Mouse (Mus musculus): ENCODE results near the gene Arap2. TPM values are rescaled to one million over a fixed set of nuclear protein-coding genes. Genes with fewer than 3 reads are reported as not detected.

The Arap2 gene
- total RNA-seq, 2 experiments from 2014 or later = 64.7 to 73.6 TPM

DNA sequence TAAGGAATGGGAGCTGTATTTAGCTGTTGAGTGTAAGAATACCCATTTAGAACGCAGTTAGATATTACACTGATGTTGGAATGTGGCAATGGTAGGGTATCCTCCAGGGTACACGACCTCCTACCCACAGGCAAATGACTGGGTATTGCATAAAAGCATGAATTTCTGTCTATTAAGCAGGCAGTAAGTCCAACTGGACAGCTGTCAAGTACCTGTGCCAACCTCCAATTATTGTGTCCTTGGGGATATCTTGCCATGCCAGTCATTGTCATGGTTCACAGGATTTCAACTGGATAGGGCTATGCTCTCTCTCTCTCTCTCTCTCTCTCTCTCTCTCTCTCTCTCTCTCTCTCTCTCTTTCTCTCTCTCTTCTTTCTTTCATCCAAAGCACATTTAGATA is 40.4 kb downstream of the Arap2 start:
- no peak overlapping the region for H3K27ac ChIP-seq
- H3K4me3 ChIP-seq = no peak overlapping the region
- DNase-seq (ENCODE audit: extremely low spot score in 1 of 2, low spot score in 2 of 2) = no peak
- no peak for TF ChIP-seq CTCF (IDR thresholded peaks at IDR 0.05)
- intact Hi-C loops (cut with DNase I) = no loop called here

DNA sequence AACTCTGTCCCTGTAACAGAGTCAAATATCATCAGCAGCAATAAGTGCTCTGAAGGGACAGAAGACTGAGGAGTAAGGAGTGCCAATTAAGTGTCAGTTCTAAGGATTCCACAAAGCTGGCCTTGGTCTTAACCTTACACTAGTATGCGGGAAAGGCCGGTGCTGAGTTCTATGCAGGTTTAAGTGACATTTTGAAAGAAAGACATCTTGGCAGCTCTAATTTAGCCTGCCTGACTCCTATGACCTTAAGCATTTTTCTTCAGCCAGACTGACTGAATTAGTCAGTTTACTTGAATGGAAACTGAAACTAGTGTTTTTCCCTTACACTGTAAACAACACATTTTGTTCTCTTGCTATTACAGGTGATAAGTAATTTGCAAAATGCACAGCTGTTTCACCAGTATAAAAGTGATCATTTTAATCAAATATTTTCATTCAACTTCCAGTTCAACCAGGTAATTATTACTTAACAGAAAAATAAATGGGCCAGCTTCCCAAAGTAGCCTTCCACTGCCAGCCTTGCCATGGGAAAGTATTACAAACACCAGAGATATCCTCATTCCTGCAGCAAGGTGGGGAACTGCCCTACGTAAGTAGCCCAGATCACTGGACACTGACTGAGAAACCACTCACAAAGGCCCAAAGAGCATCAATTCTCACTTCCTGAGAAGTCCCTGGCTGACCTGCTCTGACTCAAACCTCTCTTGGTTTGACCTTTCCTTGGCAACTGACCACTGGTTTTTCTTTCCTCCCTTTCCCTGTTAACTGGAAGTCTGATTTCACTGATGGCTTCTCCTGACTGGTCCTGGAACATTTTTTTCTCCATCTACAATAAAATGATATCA is 42.5 kb downstream of the Arap2 start:
- H3K4me3 ChIP-seq = no peak overlapping the region
- intact Hi-C loops (cut with DNase I) = no loop called here
- DNase-seq (ENCODE audit: extremely low spot score in 1 of 2, low spot score in 2 of 2) = no peak
- no peak overlapping the region for H3K27ac ChIP-seq
- TF ChIP-seq CTCF (IDR thresholded peaks at IDR 0.05) = no peak

DNA sequence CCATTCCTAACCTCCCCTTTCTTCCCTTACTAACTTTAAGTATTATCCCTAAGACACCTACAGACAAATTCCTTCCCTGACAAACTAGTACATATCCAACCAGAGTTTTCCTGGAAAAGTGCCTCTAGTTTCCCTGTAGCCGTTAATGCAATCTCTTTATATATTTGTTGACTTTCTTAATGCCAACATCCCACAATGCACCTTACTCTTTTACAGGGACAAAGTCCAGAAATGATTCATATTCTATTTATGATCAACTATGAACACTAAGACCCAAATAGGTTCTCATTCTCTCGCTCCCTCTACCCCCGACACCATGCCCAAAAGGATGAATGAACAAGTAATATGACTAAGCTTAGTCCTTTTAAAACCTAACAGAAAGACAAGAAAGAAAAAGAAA is 49.5 kb downstream of the Arap2 start:
- TF ChIP-seq CTCF (IDR thresholded peaks at IDR 0.05) = no peak
- DNase-seq (ENCODE audit: extremely low spot score in 1 of 2, low spot score in 2 of 2) = no peak
- Histone ChIP-seq H3K4me3 (no peak overlapping the region), H3K27ac (no peak overlapping the region)
- intact Hi-C loops (cut with DNase I) = no loop called here

DNA sequence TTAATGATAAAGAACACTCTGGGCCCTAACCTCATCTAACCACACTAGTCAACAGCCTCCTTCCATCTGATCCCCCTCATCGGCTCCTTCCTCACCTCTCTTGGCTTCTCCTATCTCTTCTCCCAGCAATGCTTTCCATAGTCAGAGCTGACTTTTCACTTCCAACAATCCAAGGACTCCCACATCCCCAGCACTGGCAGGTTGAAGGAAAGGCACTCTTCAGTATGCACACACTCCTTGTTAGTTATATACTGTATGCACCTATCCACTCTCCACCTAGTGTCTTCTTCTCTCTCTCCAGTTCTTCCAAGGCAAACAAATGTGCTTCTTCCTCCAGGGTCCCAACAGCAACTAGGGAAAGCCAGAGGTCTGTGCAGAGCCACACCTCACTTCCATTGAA is 50.0 kb downstream of the Arap2 start:
- no peak overlapping the region for H3K27ac ChIP-seq
- intact Hi-C loops (cut with DNase I) = no loop called here
- TF ChIP-seq CTCF (IDR thresholded peaks at IDR 0.05) = no peak
- no peak for DNase-seq (ENCODE audit: extremely low spot score in 1 of 2, low spot score in 2 of 2)
- no peak overlapping the region for H3K4me3 ChIP-seq

DNA sequence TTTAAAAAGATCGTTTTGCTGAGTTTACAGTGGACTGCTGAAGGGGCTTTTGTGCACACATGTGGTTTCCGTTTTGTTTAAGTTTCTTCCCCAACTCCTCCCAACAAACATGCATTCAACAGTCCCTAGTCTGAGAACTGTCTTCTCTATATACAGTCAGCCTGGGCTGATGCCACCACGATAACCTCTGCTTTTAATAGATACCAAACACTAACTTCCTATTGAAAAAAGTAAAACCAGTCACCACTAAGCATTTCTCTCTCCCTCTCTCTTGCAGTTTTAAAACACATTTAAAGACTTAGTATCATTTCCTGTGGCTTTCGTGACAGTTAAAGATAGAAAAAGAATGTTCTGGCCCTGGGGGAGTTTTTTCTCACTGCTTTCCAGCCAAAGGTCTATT is 50.5 kb downstream of the Arap2 start:
- no peak for DNase-seq (ENCODE audit: extremely low spot score in 1 of 2, low spot score in 2 of 2)
- intact Hi-C loops (cut with DNase I) = no loop called here
- Histone ChIP-seq H3K4me3 (no peak overlapping the region), H3K27ac (no peak overlapping the region)
- TF ChIP-seq CTCF (IDR thresholded peaks at IDR 0.05) = no peak

DNA sequence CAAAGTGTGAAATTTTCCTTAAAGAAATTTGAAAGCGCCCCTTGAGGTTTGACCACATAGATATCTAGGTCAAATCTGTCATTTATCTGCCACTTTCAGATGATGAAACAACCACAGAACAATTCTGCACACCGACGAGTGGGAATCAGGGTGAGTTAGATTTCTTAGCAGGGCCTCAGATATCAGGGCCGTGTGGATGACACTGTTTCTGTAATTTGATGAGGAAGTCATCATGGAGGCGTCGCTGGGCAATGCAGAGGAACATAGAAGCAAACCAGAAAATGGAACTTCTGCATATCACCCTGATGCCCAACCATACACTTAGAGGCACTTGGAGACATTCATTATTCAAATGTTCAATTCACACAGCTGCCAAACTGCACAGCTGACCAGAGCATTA is 55.0 kb downstream of the Arap2 start:
- no peak for TF ChIP-seq CTCF (IDR thresholded peaks at IDR 0.05)
- intact Hi-C loops (cut with DNase I) = no loop called here
- Histone ChIP-seq H3K4me3 (no peak overlapping the region), H3K27ac (no peak overlapping the region)
- DNase-seq (ENCODE audit: extremely low spot score in 1 of 2, low spot score in 2 of 2) = no peak

DNA sequence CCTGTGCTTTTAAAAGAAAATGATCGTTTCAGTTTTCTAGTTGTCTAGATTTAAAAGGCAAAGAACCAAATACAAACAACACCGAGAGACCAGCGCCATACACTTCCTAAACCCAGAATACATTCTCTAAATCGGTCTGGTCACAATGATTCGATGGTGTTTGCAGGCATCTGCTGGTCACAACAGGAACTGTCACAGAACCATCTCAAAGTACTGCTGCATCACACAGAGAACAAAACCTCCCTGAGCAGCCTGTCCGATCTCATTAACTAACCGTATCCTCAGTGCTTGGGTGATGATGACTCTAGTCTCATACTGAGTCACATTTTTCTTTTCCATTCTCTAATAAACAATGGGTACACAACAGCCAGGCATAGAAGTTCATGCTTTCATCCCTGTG is 59.1 kb downstream of the Arap2 start:
- Histone ChIP-seq H3K4me3 (no peak overlapping the region), H3K27ac (no peak overlapping the region; the same call in 1 of the 2 replicates)
- peak; percentile 46 to 48 for DNase-seq (ENCODE audit: extremely low spot score in 1 of 2, low spot score in 2 of 2)
- TF ChIP-seq CTCF (IDR thresholded peaks at IDR 0.05) = peak; percentile 73
- intact Hi-C loops (cut with DNase I) = loop anchor here (5.0 kb wide), 1 partner anchor 225 kb away; no protein-coding TSS in a partner anchor

DNA sequence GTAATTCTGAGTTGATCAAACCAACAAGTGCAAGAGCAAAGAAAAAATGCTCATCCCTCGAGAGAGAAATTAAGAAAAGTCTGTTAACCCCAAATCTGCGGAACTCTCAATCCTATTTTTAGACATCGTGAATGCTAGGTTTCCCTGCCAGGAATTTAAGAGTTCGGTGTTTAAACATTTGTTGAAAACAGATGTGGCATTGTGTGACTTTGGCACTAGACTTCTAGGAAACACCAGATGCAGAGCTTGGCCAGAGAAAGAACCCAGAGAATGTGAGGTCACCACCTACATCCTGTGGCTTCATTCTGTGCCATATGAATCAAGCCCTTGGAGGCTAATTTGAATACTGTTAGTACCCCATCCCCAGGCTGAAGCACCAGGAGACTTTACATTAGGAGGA is 76.0 kb downstream of the Arap2 start:
- no peak for DNase-seq (ENCODE audit: extremely low spot score in 1 of 2, low spot score in 2 of 2)
- intact Hi-C loops (cut with DNase I) = no loop called here

DNA sequence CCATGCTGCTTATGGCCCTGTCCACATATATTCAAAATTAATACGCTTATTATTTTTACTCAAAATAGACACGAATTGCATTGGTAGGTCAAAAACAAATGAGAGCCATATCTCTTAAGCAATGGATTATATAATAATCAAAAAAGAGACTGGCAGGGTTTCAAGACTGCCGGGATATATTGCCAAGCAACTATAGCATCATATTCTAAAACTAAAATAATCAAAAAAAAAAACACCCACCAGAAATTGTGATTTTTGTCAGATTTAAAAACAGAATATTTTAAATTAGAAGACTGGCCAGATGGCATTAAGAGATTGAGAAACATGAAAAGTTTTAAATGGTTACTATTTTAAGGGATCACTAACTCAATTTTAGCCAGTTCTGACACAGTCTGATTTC is 82.2 kb downstream of the Arap2 start:
- intact Hi-C loops (cut with DNase I) = no loop called here
- no peak for DNase-seq (ENCODE audit: extremely low spot score in 1 of 2, low spot score in 2 of 2)
- no peak for TF ChIP-seq CTCF (IDR thresholded peaks at IDR 0.05)
- Histone ChIP-seq H3K27ac (peak overlapping the region; percentile 8), H3K4me3 (no peak overlapping the region)

More for the DNA sequence above, 76.0 kb downstream of the Arap2 start:
- no peak for TF ChIP-seq CTCF (IDR thresholded peaks at IDR 0.05)
- Histone ChIP-seq H3K4me3 (no peak overlapping the region), H3K27ac (peak overlapping the region; percentile 40; the same call in 1 of the 2 replicates)

DNA sequence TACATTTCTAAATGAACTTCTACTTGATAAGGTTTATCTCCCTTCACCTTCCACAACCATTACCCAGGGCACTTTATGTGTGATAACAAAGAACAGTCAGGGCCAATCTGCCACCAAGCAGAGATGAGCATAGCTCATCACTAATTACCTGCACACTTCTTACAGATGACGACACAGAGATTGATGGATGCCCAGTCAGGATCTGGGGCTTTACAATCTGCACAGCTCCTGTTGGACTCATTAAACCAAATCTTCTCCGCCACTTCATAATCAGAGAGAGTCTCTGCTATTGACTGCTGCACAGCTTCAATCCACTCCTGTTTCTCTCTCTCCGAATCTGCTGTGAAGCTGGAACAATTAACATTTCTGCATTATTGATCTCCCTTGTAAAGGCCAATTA is 82.8 kb downstream of the Arap2 start:
- no peak overlapping the region for H3K4me3 ChIP-seq
- intact Hi-C loops (cut with DNase I) = no loop called here
- DNase-seq (ENCODE audit: extremely low spot score in 1 of 2, low spot score in 2 of 2) = no peak
- H3K27ac ChIP-seq = peak overlapping the region; percentile 8
- TF ChIP-seq CTCF (IDR thresholded peaks at IDR 0.05) = no peak

DNA sequence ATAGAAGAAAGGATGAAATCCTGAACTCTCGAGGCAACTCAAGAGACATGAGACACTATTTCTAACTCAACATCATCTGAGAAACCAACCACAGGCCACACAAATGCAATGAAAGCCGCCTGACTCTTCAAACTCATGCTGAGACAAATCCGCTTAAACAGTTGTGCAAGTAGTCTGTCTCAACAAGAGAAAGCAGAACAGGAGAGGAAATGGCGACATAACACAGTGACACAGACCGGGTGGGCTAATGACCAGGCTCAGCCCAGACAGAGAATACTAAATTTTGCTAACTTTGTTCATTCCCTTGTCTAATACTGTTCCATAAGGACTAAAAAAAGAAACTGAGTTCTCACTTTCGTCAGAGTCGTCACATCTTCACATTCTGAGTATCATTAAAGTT is 88.6 kb downstream of the Arap2 start:
- no peak for TF ChIP-seq CTCF (IDR thresholded peaks at IDR 0.05)
- DNase-seq (ENCODE audit: extremely low spot score in 1 of 2, low spot score in 2 of 2) = no peak
- intact Hi-C loops (cut with DNase I) = no loop called here
- Histone ChIP-seq H3K27ac (no peak overlapping the region), H3K4me3 (no peak overlapping the region)

DNA sequence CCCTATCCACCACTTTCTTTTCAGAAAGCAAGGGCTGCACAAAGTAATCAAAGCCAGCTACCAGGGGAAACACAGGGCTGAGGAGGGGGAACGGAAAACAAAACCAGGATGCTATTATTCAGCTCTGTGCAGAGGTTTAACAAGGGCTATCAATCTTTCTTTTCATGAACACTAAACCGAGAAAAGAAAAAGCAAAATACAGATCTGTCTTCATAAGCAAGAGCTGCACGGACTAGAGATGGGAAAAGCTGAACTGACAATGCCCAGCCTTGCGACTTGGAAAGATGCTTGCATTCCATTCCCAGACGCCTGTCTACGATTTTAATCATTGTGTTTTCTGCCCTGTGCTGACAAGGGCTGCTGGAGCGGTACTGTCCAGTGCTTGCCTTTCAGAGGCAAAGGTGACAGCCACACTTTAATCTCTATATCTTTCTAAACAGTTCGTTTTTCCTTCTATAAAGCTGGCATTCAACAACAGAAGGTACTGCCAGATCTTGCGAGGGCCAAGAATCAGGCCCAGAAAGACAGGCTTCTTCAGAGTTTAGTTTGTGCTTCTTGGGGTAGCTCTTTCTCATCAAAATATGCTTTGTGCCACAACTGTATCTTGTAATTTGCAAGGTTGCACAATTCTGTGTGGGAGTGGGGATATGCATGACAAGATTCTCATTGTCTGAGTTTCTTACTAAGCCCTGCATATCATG is 93.1 kb downstream of the Arap2 start:
- Histone ChIP-seq H3K27ac (peak overlapping the region; percentile 41; the same call in 1 of the 2 replicates), H3K4me3 (no peak overlapping the region)
- TF ChIP-seq CTCF (IDR thresholded peaks at IDR 0.05) = no peak
- intact Hi-C loops (cut with DNase I) = no loop called here
- no peak for DNase-seq (ENCODE audit: extremely low spot score in 1 of 2, low spot score in 2 of 2)

Measured in left cerebral cortex, adult 2 months (tissue).